Mouse (Mus musculus): ENCODE results near the gene Pnmal2.

The Pnmal2 gene

GRCm38 (mm10) chr7:16978173-16978572 lies 33.7 kb downstream of the Pnmal2 start:
- Histone ChIP-seq H3K36me3 (ENCODE audit: control insufficient read depth, insufficient read depth, low read length, poor library complexity, severe bottlenecking) (no peaks in the 10 kb centered on the region), H3K27me3 (ENCODE audit: control insufficient read depth, insufficient read depth, low read length, poor library complexity, severe bottlenecking) (no peaks in the 10 kb centered on the region)
- DNase-seq (ENCODE audit: low read depth, low spot score), result no peak

GRCm38 (mm10) chr7:16978593-16978992 lies 34.1 kb downstream of the Pnmal2 start:
- Histone ChIP-seq H3K27me3 (ENCODE audit: control insufficient read depth, insufficient read depth, low read length, poor library complexity, severe bottlenecking) (no peaks in the 10 kb centered on the region), H3K36me3 (ENCODE audit: control insufficient read depth, insufficient read depth, low read length, poor library complexity, severe bottlenecking) (no peaks in the 10 kb centered on the region)
- no peak for DNase-seq (ENCODE audit: low read depth, low spot score)

DNA sequence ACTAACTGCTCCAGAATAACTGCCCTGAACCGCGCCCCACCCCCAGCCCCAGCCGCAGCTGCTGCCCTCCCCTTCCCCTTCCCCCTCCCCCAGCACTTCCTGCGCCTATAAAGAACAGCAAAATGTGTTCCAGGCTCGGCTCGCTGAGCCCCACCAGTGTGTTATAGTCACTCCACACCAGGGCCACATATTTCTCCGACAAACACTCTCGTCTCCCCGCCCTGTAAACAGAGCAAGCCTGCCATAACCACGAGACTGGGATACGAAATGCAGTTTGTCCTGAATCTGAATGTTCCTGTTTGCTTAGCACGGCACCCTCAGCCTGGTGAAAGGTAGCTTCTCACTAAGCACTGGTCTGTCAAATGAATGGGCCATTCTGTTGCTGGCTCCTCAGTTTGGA lies 35.9 kb downstream of the Pnmal2 start:
- H3K36me3 ChIP-seq (ENCODE audit: control insufficient read depth, insufficient read depth, low read length, poor library complexity, severe bottlenecking), result no peaks in the 10 kb centered on the region
- H3K27me3 ChIP-seq (ENCODE audit: control insufficient read depth, insufficient read depth, low read length, poor library complexity, severe bottlenecking), result no peaks in the 10 kb centered on the region
- peak; percentile 29 for DNase-seq (ENCODE audit: low read depth, low spot score)

GRCm38 (mm10) chr7:16982859-16983568 lies 38.5 kb downstream of the Pnmal2 start, which contains the start of gene Gm42372:
Gene Gm42372, plus strand, starts transcription at chr7:16983086.
- peak; percentile 75 for DNase-seq (ENCODE audit: low read depth, low spot score)
- no peaks in the 10 kb centered on the region for H3K27me3 ChIP-seq (ENCODE audit: control insufficient read depth, insufficient read depth, low read length, poor library complexity, severe bottlenecking)
- no peaks in the 10 kb centered on the region for H3K36me3 ChIP-seq (ENCODE audit: control insufficient read depth, insufficient read depth, low read length, poor library complexity, severe bottlenecking)

DNA sequence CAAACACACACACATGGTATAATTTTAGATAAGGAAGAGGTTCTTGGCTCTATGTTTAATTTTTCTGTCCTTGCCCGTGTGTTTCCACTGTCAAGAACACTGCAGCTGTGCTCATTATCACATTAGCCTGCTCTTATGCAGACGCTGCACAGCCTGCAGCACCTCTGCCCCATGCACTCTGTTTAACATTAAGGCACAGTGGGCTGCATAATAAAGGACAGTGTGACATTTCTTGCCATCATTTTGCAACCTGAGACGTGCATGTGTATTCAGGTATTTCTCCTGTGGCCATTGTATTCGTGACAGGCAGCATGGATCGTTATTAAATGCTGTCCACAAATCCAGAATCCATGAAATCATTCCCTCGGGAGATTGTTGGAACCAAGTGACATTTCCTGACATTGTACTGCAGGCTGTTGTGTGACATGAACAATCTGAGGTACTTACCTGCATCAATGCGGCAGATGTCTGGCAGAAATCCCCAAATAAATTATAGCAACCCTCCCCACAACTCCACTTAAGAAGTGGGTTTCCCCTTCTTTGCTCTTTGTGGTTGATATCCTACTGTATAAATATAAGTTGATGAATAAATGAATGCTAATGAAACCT lies 43.2 kb downstream of the Pnmal2 start:
- H3K27me3 ChIP-seq (ENCODE audit: control insufficient read depth, insufficient read depth, low read length, poor library complexity, severe bottlenecking), result no peaks in the 10 kb centered on the region
- H3K36me3 ChIP-seq (ENCODE audit: control insufficient read depth, insufficient read depth, low read length, poor library complexity, severe bottlenecking), result no peaks in the 10 kb centered on the region
- DNase-seq (ENCODE audit: low read depth, low spot score), result no peak

DNA sequence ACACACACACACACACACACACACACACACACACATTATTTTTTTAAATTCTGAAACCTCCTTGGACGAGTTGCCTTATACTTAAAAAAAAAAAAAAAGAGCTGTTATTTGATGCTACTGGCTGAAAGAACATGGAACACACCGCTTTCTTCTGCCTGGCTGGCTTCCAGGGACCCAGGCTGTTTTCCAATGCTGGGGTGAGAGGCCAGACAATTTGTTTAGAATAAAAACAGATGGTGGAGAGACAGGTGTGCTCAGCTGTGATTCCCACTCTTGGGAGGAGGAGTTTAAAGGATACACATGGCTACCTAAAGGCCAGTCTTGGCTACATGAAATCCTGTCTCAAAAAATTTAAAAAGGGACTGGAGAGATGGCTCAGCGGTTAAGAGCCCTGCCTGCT lies 43.9 kb downstream of the Pnmal2 start:
- DNase-seq (ENCODE audit: low read depth, low spot score), result no peak
- Histone ChIP-seq H3K36me3 (ENCODE audit: control insufficient read depth, insufficient read depth, low read length, poor library complexity, severe bottlenecking) (no peaks in the 10 kb centered on the region), H3K27me3 (ENCODE audit: control insufficient read depth, insufficient read depth, low read length, poor library complexity, severe bottlenecking) (no peaks in the 10 kb centered on the region)

DNA sequence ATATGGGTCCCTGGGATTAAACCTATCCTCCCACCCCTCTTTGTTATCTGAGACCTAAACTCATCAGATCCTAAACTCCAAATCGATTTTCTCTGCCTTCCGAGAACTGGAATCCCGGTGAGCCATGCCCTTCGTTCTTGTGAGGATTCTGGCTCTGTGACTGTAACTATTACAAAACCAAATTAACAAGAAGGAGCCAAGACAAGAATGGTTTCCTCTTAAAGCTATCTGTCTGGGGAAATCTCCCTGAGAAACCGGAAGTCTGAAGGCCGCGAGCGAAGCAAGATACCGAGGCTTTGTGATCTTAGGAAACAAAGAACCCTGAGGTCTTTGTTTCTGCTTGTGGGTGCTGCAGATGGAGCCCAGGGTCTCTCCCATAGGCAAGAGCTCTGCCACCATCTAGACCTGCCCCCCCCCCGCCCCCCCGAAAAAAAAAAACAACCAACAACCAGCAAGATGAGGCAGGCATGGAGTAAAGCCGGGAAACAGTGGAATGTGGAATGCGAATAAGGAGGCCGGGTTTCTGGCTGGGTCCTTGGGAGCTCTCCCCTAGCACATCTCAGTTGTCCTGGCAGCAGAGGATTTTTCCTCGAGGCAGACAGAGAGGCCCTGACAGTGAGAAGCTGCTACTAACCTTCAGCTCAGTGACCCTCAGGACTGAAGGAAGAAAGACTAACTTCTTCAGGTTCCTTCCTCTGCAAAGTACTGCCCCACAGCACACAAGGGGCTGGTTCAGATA lies 45.7 kb downstream of the Pnmal2 start:
- DNase-seq (ENCODE audit: low read depth, low spot score), result peak; percentile 36
- H3K36me3 ChIP-seq (ENCODE audit: control insufficient read depth, insufficient read depth, low read length, poor library complexity, severe bottlenecking), result no peaks in the 10 kb centered on the region
- H3K27me3 ChIP-seq (ENCODE audit: control insufficient read depth, insufficient read depth, low read length, poor library complexity, severe bottlenecking), result no peaks in the 10 kb centered on the region; the same call in 1 of the 2 replicates

- no peak for DNase-seq (ENCODE audit: low read depth, low spot score)
- no peaks in the 10 kb centered on the region; the same call in 1 of the 2 replicates for H3K27me3 ChIP-seq (ENCODE audit: control insufficient read depth, insufficient read depth, low read length, poor library complexity, severe bottlenecking)
- no peaks in the 10 kb centered on the region for H3K36me3 ChIP-seq (ENCODE audit: control insufficient read depth, insufficient read depth, low read length, poor library complexity, severe bottlenecking)
Observed at GRCm38 (mm10) chr7:16991681-16992450, 47.4 kb downstream of the Pnmal2 start.

- no peaks in the 10 kb centered on the region for H3K36me3 ChIP-seq (ENCODE audit: control insufficient read depth, insufficient read depth, low read length, poor library complexity, severe bottlenecking)
- DNase-seq (ENCODE audit: low read depth, low spot score), result no peak
- H3K27me3 ChIP-seq (ENCODE audit: control insufficient read depth, insufficient read depth, low read length, poor library complexity, severe bottlenecking), result no peaks in the 10 kb centered on the region; the same call in 1 of the 2 replicates
Observed at GRCm38 (mm10) chr7:16992451-16992807, 47.9 kb downstream of the Pnmal2 start, which contains the start of gene Ccdc8. Gene Ccdc8, plus strand, starts transcription at chr7:16992708.

GRCm38 (mm10) chr7:16993651-16994399 lies 49.3 kb downstream of the Pnmal2 start:
- H3K27me3 ChIP-seq (ENCODE audit: control insufficient read depth, insufficient read depth, low read length, poor library complexity, severe bottlenecking), result no peaks in the 10 kb centered on the region; the same call in 1 of the 2 replicates
- no peaks in the 10 kb centered on the region for H3K36me3 ChIP-seq (ENCODE audit: control insufficient read depth, insufficient read depth, low read length, poor library complexity, severe bottlenecking)
- DNase-seq (ENCODE audit: low read depth, low spot score), result no peak

GRCm38 (mm10) chr7:16994400-16994799 lies 49.9 kb downstream of the Pnmal2 start:
- Histone ChIP-seq H3K27me3 (ENCODE audit: control insufficient read depth, insufficient read depth, low read length, poor library complexity, severe bottlenecking) (no peaks in the 10 kb centered on the region; the same call in 1 of the 2 replicates), H3K36me3 (ENCODE audit: control insufficient read depth, insufficient read depth, low read length, poor library complexity, severe bottlenecking) (no peaks in the 10 kb centered on the region)
- no peak for DNase-seq (ENCODE audit: low read depth, low spot score)

DNA sequence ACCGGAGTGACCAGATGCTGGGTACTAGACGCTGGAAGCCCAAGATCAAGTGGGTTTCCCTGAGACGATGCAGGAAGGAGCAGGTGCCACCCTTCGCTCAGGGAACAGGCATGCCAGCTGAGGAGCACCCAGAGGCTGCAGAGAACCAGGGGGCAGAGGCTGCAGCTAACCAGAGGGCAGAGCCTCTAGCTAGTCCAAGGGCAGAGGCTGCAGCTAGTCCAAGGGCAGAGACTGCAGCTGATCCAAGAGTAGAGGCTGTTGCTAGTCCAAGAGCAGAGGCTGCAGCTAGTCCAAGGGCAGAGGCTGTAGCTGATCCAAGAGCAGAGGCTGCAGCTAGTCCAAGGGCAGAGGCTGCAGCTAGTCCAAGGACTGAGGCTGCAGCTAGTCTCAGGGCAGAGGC lies 50.9 kb downstream of the Pnmal2 start:
- no peaks in the 10 kb centered on the region for H3K36me3 ChIP-seq (ENCODE audit: control insufficient read depth, insufficient read depth, low read length, poor library complexity, severe bottlenecking)
- H3K27me3 ChIP-seq (ENCODE audit: control insufficient read depth, insufficient read depth, low read length, poor library complexity, severe bottlenecking), result no peaks in the 10 kb centered on the region; the same call in 1 of the 2 replicates
- no peak for DNase-seq (ENCODE audit: low read depth, low spot score)

All from splenic B cell, adult 2 months (primary cell).